Mouse (Mus musculus): ENCODE measurements around the gene Icam1.

DNA sequence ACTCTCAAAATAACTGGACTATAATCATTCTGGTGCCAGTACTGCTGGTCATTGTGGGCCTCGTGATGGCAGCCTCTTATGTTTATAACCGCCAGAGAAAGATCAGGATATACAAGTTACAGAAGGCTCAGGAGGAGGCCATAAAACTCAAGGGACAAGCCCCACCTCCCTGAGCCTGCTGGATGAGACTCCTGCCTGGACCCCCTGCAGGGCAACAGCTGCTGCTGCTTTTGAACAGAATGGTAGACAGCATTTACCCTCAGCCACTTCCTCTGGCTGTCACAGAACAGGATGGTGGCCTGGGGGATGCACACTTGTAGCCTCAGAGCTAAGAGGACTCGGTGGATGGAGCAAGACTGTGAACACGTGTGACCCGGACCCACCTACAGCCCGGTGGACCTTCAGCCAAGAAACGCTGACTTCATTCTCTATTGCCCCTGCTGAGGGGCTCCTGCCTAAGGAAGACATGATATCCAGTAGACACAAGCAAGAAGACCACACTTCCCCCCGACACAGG is 12.0 kb downstream of the Icam1 start:
- TF ChIP-seq TAL1 (IDR thresholded peaks at IDR 0.05; ENCODE audit: low read length) (no peak), GATA1 (IDR thresholded peaks at IDR 0.05; ENCODE audit: low read length) (no peak)

Measured in erythroblast, embryonic 14.5 days (primary cell).